Mouse (Mus musculus): ENCODE measurements at regions not wholly inside any gene's neighbourhood (a gene's known extent, or its start where the extent isn't known, plus 50 kb on each side); places are given as distances from the start of the nearest gene placed in this dataset.
"Not testable (repeated sequence)": the region's sequence is repeated elsewhere in the genome, so short reads cannot be mapped to it uniquely, and the experiment has no call there.

DNA sequence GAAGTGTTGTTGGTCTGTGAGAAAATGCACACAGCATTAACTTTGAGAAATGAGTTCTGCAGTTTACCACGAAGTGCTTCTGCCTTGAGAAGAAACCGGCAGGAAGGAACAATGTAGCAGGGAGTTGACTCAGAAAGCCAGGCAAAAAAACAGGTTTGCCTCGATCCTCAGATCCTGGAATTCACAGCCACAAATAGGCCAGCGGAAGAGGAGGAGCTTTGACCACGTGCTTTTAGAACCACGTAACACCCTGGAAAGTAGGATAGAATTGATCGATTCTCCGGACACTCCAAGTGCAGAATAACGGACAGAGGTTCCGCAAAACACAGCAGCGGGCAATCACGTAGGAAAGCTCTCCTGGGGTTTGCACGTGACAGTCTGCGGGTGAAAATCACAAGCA lies 106.0 kb upstream of the Rhobtb1 start:
- DNase-seq: no peak

DNA sequence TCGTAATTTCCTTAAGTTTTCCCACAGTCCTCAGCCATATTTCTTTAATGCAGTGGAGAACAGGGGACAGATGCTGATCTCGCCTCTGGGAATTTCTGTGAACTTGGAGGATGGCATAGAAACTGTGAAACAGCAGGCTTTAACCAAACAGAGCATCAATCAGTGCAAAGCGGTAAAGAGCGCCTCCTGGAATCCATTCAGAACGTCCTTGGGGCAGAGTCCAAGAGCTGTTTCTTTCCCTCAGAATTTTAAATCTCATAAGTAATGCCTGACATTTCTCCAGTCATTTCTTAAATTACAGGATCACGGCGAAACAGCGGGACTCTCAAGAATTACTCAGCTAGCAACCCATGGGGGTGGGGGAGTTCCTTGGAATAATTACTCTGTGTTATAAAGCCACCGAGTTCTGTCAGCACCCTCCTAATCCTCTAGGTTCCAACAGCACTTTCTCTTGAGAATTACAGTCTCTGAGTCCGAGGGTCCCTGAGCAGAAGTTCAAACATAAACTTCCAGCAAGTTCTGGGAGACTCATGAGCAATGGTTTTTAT lies 105.2 kb upstream of the Rhobtb1 start:
- DNase-seq: no peak

GRCm38 (mm10) chr10:69078008-69078407 lies 73.2 kb upstream of the Rhobtb1 start:
- DNase-seq: no peak

GRCm38 (mm10) chr10:69086184-69086583 lies 65.0 kb upstream of the Rhobtb1 start:
- DNase-seq: no peak

DNA sequence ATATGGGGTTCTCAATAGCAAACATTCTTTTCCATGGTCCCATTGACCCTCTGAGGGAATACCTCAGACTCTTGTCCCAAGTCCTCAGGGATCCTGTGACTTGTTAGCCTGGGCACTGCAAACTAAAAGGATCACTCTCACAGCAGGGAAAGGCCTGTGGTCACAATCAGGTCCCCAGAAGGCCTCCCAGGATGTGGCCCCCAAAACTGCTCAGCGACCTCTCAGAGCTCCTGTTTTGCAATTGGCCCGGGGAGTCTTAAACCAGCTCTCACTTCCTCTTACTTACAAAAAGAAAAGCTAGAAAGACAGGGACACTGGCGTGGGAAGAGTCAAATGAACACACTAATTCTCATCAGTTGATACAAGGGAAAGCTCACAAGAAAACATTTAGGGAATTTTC lies 59.4 kb upstream of the Rhobtb1 start:
- DNase-seq: no peak

GRCm38 (mm10) chr10:69100021-69100420 lies 51.2 kb upstream of the Rhobtb1 start:
- no peak for DNase-seq

DNA sequence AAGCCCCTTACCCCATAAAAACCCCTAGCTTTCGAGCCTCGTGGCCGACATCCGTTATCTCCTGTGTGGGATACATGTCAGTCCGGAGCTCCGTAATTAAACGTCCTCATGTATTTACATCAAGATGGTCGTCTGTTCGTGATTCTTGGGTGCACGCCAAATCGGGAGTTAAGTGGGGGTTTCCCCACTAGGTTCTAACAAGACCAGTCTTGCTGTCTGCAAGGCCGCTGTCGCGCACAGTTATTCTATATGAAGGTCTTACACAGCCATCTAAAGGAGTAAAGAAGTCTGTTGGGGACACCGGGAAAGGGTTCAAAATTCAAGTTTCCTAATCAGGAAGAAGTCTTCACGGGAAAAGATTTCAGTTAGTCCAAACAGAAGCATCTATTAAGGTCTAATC lies 50.5 kb upstream of the Rhobtb1 start:
- not testable (repeated sequence) for DNase-seq

Measured in spleen, adult 18-20 months (tissue).